Mouse (Mus musculus): Measurements from ENCODE around the gene Aldh3b3.

Gene Aldh3b3

GRCm38 (mm10) chr19:4001752-4002151 lies 43.3 kb downstream of the Aldh3b3 start:
- DNase-seq (ENCODE audit: low spot score in 2 of 2): no peak

- no peak for DNase-seq (ENCODE audit: low spot score in 2 of 2)
These were observed 44.7 kb downstream of the Aldh3b3 start, which contains the start of gene Doc2g for GRCm38 (mm10) chr19:4003112-4003511. TSS of gene Doc2g (plus strand) at chr19:4003313.

- DNase-seq (ENCODE audit: low spot score in 2 of 2): no peak
These were observed 45.2 kb downstream of the Aldh3b3 start for GRCm38 (mm10) chr19:4003641-4004040.

- no peak for DNase-seq (ENCODE audit: low spot score in 2 of 2)
These were observed 45.9 kb downstream of the Aldh3b3 start for GRCm38 (mm10) chr19:4004331-4004730.

GRCm38 (mm10) chr19:4005091-4005490 lies 46.6 kb downstream of the Aldh3b3 start:
- no peak for DNase-seq (ENCODE audit: low spot score in 2 of 2)

GRCm38 (mm10) chr19:4005971-4006370 lies 47.5 kb downstream of the Aldh3b3 start:
- DNase-seq (ENCODE audit: low spot score in 2 of 2): no peak

GRCm38 (mm10) chr19:4011086-4011485 lies 52.6 kb downstream of the Aldh3b3 start:
- DNase-seq (ENCODE audit: low spot score in 2 of 2): no peak

GRCm38 (mm10) chr19:4012432-4013022 lies 54.1 kb downstream of the Aldh3b3 start, which contains the start of gene Ndufv1:
TSS of gene Ndufv1 (minus strand) at chr19:4012806.
- peak; percentile 95 to 96 for DNase-seq (ENCODE audit: low spot score in 2 of 2)

GRCm38 (mm10) chr19:4013066-4013465 lies 54.6 kb downstream of the Aldh3b3 start:
- no peak for DNase-seq (ENCODE audit: low spot score in 2 of 2)

GRCm38 (mm10) chr19:4014802-4015201 lies 56.4 kb downstream of the Aldh3b3 start:
- no peak for DNase-seq (ENCODE audit: low spot score in 2 of 2)

- no peak for DNase-seq (ENCODE audit: low spot score in 2 of 2)
These were observed 57.2 kb downstream of the Aldh3b3 start for GRCm38 (mm10) chr19:4015635-4016034.

- no peak for DNase-seq (ENCODE audit: low spot score in 2 of 2)
These were observed 59.6 kb downstream of the Aldh3b3 start for GRCm38 (mm10) chr19:4017921-4018587.

- DNase-seq (ENCODE audit: low spot score in 2 of 2): peak; percentile 46 to 63
These were observed 60.5 kb downstream of the Aldh3b3 start for GRCm38 (mm10) chr19:4018743-4019583.

Measured in frontal cortex, postnatal 25 days (tissue).